Mouse (Mus musculus) hindbrain, embryonic 15.5 days (tissue): ENCODE measurements at regions not wholly inside any gene's neighbourhood (a gene's known extent, or its start where the extent isn't known, plus 50 kb on each side); places are given as distances from the start of the nearest gene placed in this dataset.

Experiments
- ATAC-seq: fragments of 200-750 bp; cut with Nextera tagmentation; 2 replicates; pipeline ENCODE4 v1.8.0; 2017; ENCODE audit warnings: low read depth, moderate number of reproducible peaks, moderate TSS enrichment; ENCODE audit not compliant: low FRiP score
- H3K27ac ChIP-seq: fragments of 300-500 bp; sonication (generic); replicated peaks from 2 replicates; pipeline ENCODE4 v1.5.1; 2015; ENCODE audit warnings: mild to moderate bottlenecking, inconsistent platforms
- H3K27me3 ChIP-seq: fragments of 300-500 bp; sonication (generic); 2 replicates; pipeline ENCODE4 v1.6.1; 2015; ENCODE audit warnings: control low read depth, inconsistent platforms
- H3K36me3 ChIP-seq: fragments of 300-500 bp; sonication (generic); 2 replicates; pipeline ENCODE4 v1.6.1; 2015; ENCODE audit warnings: control low read depth, inconsistent platforms
- H3K4me1 ChIP-seq: fragments of 300-500 bp; sonication (generic); replicated peaks from 2 replicates; pipeline ENCODE4 v1.6.1; 2015; ENCODE audit warnings: control low read depth, inconsistent platforms
- H3K4me2 ChIP-seq: fragments of 300-500 bp; sonication (generic); 2 replicates; pipeline ENCODE4 v1.6.1; 2015; ENCODE audit warnings: moderate library complexity, mild to moderate bottlenecking, inconsistent platforms
- H3K4me3 ChIP-seq: fragments of 300-500 bp; sonication (generic); 2 replicates; pipeline ENCODE4 v1.5.1; 2015; ENCODE audit warnings: mild to moderate bottlenecking, inconsistent platforms
- H3K9ac ChIP-seq: fragments of 300-500 bp; sonication (generic); 2 replicates; pipeline ENCODE4 v1.6.1; 2015; ENCODE audit warnings: inconsistent platforms
- H3K9me3 ChIP-seq: fragments of 300-500 bp; sonication (generic); 2 replicates; pipeline ENCODE4 v1.6.1; 2016; ENCODE audit warnings: control low read depth, inconsistent platforms
- WGBS: fragments of 180-500 bp; shearing (Covaris S2); methylation state at CpG from one replicate; pipeline ENCODE4 v1.1.7; 2015; 5-methylcytosine and 5-hydroxymethylcytosine counted together

GRCm38 (mm10) chr8:127759906-127760305 lies 598.5 kb upstream of the Nrp1 start:
- Histone ChIP-seq H3K4me1 (no peaks in the 10 kb centered on the region), H3K36me3 (no peaks in the 10 kb centered on the region), H3K27ac (no peak overlapping the region), H3K9ac (no peak overlapping the region), H3K4me2 (no peak overlapping the region), H3K4me3 (no peak overlapping the region), H3K27me3 (no peaks in the 10 kb centered on the region), H3K9me3 (no peaks in the 10 kb centered on the region)
- WGBS, result 82% methylated on average over 5 of the region's 5 CpGs
- no peak for ATAC-seq

GRCm38 (mm10) chr8:127765199-127765598 lies 593.2 kb upstream of the Nrp1 start:
- WGBS, result 92% methylated on average over 5 of the region's 5 CpGs
- Histone ChIP-seq H3K27ac (no peak overlapping the region), H3K27me3 (no peaks in the 10 kb centered on the region), H3K9me3 (no peaks in the 10 kb centered on the region), H3K4me1 (no peaks in the 10 kb centered on the region), H3K36me3 (no peaks in the 10 kb centered on the region), H3K4me2 (no peak overlapping the region), H3K9ac (no peak overlapping the region), H3K4me3 (no peak overlapping the region)
- ATAC-seq, result no peak

DNA sequence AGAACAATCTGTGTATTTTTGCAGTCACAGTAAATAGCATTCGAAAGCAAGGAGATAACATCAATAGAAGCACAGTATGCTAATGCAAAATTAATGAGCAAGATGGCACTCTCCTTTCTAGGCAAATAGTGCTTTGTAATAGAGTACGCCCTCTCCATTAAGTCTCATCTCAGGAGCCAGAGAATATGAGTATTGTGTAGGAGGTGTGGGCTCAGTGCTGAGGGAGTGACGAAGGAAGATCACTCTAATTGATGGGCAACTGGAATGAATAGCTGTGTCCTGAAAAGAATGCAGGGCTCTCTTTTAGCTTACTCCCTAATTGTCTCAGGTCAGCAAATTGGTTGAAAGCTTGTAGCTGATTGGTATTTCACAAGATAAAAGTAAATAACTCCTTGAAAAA lies 590.1 kb upstream of the Nrp1 start:
- Histone ChIP-seq H3K9ac (no peak overlapping the region), H3K4me3 (no peak overlapping the region), H3K36me3 (no peaks in the 10 kb centered on the region), H3K27me3 (no peaks in the 10 kb centered on the region), H3K9me3 (no peaks in the 10 kb centered on the region), H3K4me2 (no peak overlapping the region), H3K27ac (no peak overlapping the region), H3K4me1 (no peaks in the 10 kb centered on the region)
- 35% methylated on average over 3 of the region's 3 CpGs for WGBS
- ATAC-seq, result no peak

GRCm38 (mm10) chr8:127769651-127770050 lies 588.8 kb upstream of the Nrp1 start:
- Histone ChIP-seq H3K27ac (no peak overlapping the region), H3K27me3 (no peaks in the 10 kb centered on the region), H3K9me3 (no peaks in the 10 kb centered on the region), H3K4me2 (no peak overlapping the region), H3K36me3 (no peaks in the 10 kb centered on the region), H3K4me1 (peaks cover 10% of the 10 kb centered on the region), H3K4me3 (no peak overlapping the region), H3K9ac (no peak overlapping the region)
- WGBS, result 91% methylated on average over 1 of the region's 1 CpGs
- no peak for ATAC-seq

GRCm38 (mm10) chr8:127771781-127772180 lies 586.6 kb upstream of the Nrp1 start:
- 74% methylated on average over 1 of the region's 1 CpGs for WGBS
- no peak overlapping the region for H3K4me3 ChIP-seq
- no peak overlapping the region for H3K4me2 ChIP-seq
- no peaks in the 10 kb centered on the region for H3K36me3 ChIP-seq
- H3K9me3 ChIP-seq, result no peaks in the 10 kb centered on the region
- peaks cover 22% of the 10 kb centered on the region for H3K4me1 ChIP-seq
- no peak overlapping the region for H3K9ac ChIP-seq
- no peak for ATAC-seq
- H3K27me3 ChIP-seq, result no peaks in the 10 kb centered on the region
- H3K27ac ChIP-seq, result no peak overlapping the region

GRCm38 (mm10) chr8:127772415-127772814 lies 586.0 kb upstream of the Nrp1 start:
- Histone ChIP-seq H3K27me3 (no peaks in the 10 kb centered on the region), H3K27ac (no peak overlapping the region), H3K9ac (no peak overlapping the region), H3K9me3 (no peaks in the 10 kb centered on the region), H3K36me3 (no peaks in the 10 kb centered on the region), H3K4me3 (no peak overlapping the region), H3K4me2 (no peak overlapping the region), H3K4me1 (peaks cover 22% of the 10 kb centered on the region)
- ATAC-seq, result no peak
- 95% methylated on average over 3 of the region's 3 CpGs for WGBS

- H3K4me2 ChIP-seq, result no peak overlapping the region
- H3K4me1 ChIP-seq, result peaks cover 22% of the 10 kb centered on the region
- no peak for ATAC-seq
- H3K27ac ChIP-seq, result no peak overlapping the region
- H3K36me3 ChIP-seq, result no peaks in the 10 kb centered on the region
- 92% methylated on average over 2 of the region's 2 CpGs for WGBS
- H3K4me3 ChIP-seq, result no peak overlapping the region
- no peaks in the 10 kb centered on the region for H3K9me3 ChIP-seq
- H3K9ac ChIP-seq, result no peak overlapping the region
- H3K27me3 ChIP-seq, result no peaks in the 10 kb centered on the region
These were observed 585.5 kb upstream of the Nrp1 start for GRCm38 (mm10) chr8:127772917-127773316.

GRCm38 (mm10) chr8:127774642-127775041 lies 583.8 kb upstream of the Nrp1 start:
- Histone ChIP-seq H3K27me3 (no peaks in the 10 kb centered on the region), H3K4me1 (peaks cover 35% of the 10 kb centered on the region), H3K4me3 (no peak overlapping the region), H3K9me3 (no peaks in the 10 kb centered on the region), H3K4me2 (peak overlapping the region; percentile 26), H3K36me3 (no peaks in the 10 kb centered on the region), H3K27ac (no peak overlapping the region), H3K9ac (no peak overlapping the region)
- 46% methylated on average over 9 of the region's 9 CpGs for WGBS
- 0 out of 2 replicates have a peak, but pooled peaks have one; percentile 57 for ATAC-seq

GRCm38 (mm10) chr8:127775160-127775559 lies 583.2 kb upstream of the Nrp1 start:
- no peaks in the 10 kb centered on the region for H3K27me3 ChIP-seq
- WGBS, result 3% methylated on average over 1 of the region's 1 CpGs
- H3K27ac ChIP-seq, result peak overlapping the region; percentile 27
- no peak overlapping the region for H3K9ac ChIP-seq
- H3K4me1 ChIP-seq, result peaks cover 36% of the 10 kb centered on the region
- no peaks in the 10 kb centered on the region for H3K36me3 ChIP-seq
- no peak overlapping the region for H3K4me3 ChIP-seq
- H3K4me2 ChIP-seq, result no peak overlapping the region
- H3K9me3 ChIP-seq, result no peaks in the 10 kb centered on the region
- ATAC-seq, result no peak

GRCm38 (mm10) chr8:127775747-127776146 lies 582.7 kb upstream of the Nrp1 start:
- Histone ChIP-seq H3K4me1 (peaks cover 36% of the 10 kb centered on the region), H3K27ac (peak overlapping the region; percentile 27), H3K36me3 (no peaks in the 10 kb centered on the region), H3K27me3 (no peaks in the 10 kb centered on the region), H3K4me3 (no peak overlapping the region), H3K9me3 (no peaks in the 10 kb centered on the region), H3K9ac (no peak overlapping the region; the same call in 1 of the 2 replicates), H3K4me2 (0 out of 2 replicates have a peak overlapping the region, but pooled peaks have one; percentile 4)
- WGBS, result 16% methylated on average over 7 of the region's 7 CpGs
- ATAC-seq, result no peak

DNA sequence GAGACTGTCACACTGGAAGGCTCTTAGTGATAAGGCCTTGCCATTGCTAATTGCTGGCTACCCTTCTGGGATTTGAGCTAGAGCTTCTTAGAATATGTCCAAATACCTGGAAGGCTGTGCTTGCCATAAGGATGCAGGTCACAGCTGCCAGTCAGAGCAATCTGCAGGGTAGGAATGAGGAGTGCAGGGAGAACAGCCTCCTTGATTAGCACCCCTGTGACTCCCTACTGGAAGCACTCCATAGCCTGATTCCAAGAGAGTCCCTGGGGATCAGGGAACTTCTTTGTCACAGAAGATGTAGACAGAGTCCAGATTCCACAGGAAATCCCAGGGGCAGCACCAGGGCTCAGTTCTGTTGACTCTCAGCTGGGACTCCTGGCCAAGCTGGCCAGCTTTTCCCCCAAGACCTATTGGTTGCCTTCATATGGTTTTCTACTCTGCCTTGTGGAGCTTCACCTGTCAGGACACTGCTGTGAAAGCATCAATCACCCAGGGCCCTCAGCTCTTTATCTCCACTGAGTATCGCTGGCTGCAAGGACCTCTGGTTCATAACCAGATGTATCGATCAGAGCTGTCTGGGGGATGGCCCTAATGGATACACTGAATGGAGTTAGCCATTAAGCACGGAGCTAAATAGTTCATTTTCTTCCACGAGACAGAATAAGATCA lies 579.9 kb upstream of the Nrp1 start:
- Histone ChIP-seq H3K4me1 (peaks cover 36% of the 10 kb centered on the region), H3K27ac (no peak overlapping the region), H3K9ac (no peak overlapping the region), H3K4me2 (no peak overlapping the region), H3K36me3 (no peaks in the 10 kb centered on the region), H3K27me3 (no peaks in the 10 kb centered on the region), H3K4me3 (no peak overlapping the region), H3K9me3 (no peaks in the 10 kb centered on the region)
- WGBS, result 34% methylated on average over 4 of the region's 4 CpGs
- peak; percentile 60 for ATAC-seq

DNA sequence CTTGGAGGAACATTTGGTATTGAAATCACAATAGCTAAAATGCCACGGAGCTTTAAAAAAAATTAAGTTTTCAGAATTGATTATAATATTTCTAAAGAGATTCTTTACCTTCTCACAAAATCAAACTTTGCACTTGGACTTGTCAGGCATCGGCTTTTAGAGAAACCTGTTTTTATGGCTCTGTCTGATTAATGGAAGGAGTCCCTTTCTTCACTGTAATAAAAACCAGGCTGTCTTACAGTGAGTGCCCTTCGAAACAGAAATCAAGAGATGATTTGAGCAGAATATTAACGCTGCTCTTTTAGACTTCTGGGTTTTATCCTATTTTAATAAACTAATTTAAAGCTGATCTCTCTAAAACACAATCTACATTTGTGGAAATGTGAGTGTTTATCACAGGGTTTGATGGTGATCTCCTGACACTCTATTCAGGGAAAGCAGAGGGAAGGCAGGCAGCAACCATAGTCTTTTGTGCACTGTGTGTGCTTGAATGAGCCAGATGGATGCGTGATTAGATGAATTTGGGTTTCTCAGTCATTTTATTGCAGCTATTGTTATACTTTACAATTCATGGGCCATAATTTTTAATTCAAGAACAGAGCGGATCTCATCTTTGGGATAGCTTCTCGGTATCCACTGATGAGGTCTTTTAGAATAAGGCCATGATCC lies 579.2 kb upstream of the Nrp1 start:
- peak overlapping the region; percentile 18; the same call in 1 of the 2 replicates for H3K27ac ChIP-seq
- no peak for ATAC-seq
- H3K27me3 ChIP-seq, result no peaks in the 10 kb centered on the region
- no peak overlapping the region for H3K9ac ChIP-seq
- peaks cover 32% of the 10 kb centered on the region for H3K4me1 ChIP-seq
- H3K4me3 ChIP-seq, result no peak overlapping the region
- H3K4me2 ChIP-seq, result no peak overlapping the region
- no peaks in the 10 kb centered on the region for H3K36me3 ChIP-seq
- H3K9me3 ChIP-seq, result no peaks in the 10 kb centered on the region
- WGBS, result 51% methylated on average over 7 of the region's 7 CpGs
